Mouse (Mus musculus) CD4-positive helper T cell, adult 2 months (primary cell): ENCODE results near the gene Akap7.

Experiments
- DNase-seq: peaks from one replicate; pipeline ENCODE4 v3.0.0-alpha.2; 2012; ENCODE audit warnings: low read depth, missing footprints, low spot score

Gene Akap7

GRCm38 (mm10) chr10:25297666-25298263 lies 9.9 kb downstream of the Akap7 start:
- DNase-seq, result no peak

- DNase-seq, result peak; percentile 59
These were observed 10.9 kb downstream of the Akap7 start for GRCm38 (mm10) chr10:25296657-25297369.

- DNase-seq, result no peak
These were observed 11.4 kb downstream of the Akap7 start for GRCm38 (mm10) chr10:25296286-25296656.

- DNase-seq, result no peak
These were observed 11.8 kb downstream of the Akap7 start for GRCm38 (mm10) chr10:25295836-25296235.

GRCm38 (mm10) chr10:25294999-25295398 lies 12.7 kb downstream of the Akap7 start:
- DNase-seq, result no peak

- no peak for DNase-seq
These were observed 13.9 kb downstream of the Akap7 start for GRCm38 (mm10) chr10:25293796-25294195.

- no peak for DNase-seq
These were observed 16.6 kb downstream of the Akap7 start for GRCm38 (mm10) chr10:25291053-25291452.

- no peak for DNase-seq
These were observed 22.4 kb downstream of the Akap7 start for GRCm38 (mm10) chr10:25285100-25285811.

- DNase-seq, result no peak
These were observed 23.1 kb downstream of the Akap7 start for GRCm38 (mm10) chr10:25284427-25285099.

- DNase-seq, result no peak
These were observed 24.3 kb downstream of the Akap7 start for GRCm38 (mm10) chr10:25283397-25283796.

- no peak for DNase-seq
These were observed 27.5 kb downstream of the Akap7 start for GRCm38 (mm10) chr10:25280141-25280540.

GRCm38 (mm10) chr10:25279406-25279805 lies 28.3 kb downstream of the Akap7 start:
- DNase-seq, result no peak

GRCm38 (mm10) chr10:25275492-25275891 lies 32.2 kb downstream of the Akap7 start:
- no peak for DNase-seq

- no peak for DNase-seq
These were observed 32.9 kb downstream of the Akap7 start for GRCm38 (mm10) chr10:25274621-25275330.

GRCm38 (mm10) chr10:25273731-25274130 lies 33.9 kb downstream of the Akap7 start:
- DNase-seq, result no peak

- no peak for DNase-seq
These were observed 35.9 kb downstream of the Akap7 start for GRCm38 (mm10) chr10:25271756-25272155.

- no peak for DNase-seq
These were observed 36.5 kb downstream of the Akap7 start for GRCm38 (mm10) chr10:25271207-25271606.

- peak; percentile 58 for DNase-seq
These were observed 39.0 kb downstream of the Akap7 start for GRCm38 (mm10) chr10:25268476-25269351.

GRCm38 (mm10) chr10:25261176-25261575 lies 46.5 kb downstream of the Akap7 start:
- DNase-seq, result no peak

GRCm38 (mm10) chr10:25260724-25261123 lies 46.9 kb downstream of the Akap7 start:
- DNase-seq, result no peak

GRCm38 (mm10) chr10:25258171-25258570 lies 49.5 kb downstream of the Akap7 start:
- DNase-seq, result no peak
